Mouse (Mus musculus) G1E (cell line): Measurements from ENCODE around the gene Onecut1. TPM values are rescaled to one million over a fixed set of nuclear protein-coding genes. Genes with fewer than 3 reads are reported as not detected.

Experiments used
- ATAC-seq: 2 replicates; pipeline ENCODE4 v1.8.0; 2016; ENCODE audit warnings: mild to moderate bottlenecking; ENCODE audit not compliant: insufficient number of reproducible peaks, poor library complexity, low FRiP score, severe bottlenecking; ENCODE audit errors: extremely low read depth
- DNase-seq: peaks from one replicate; pipeline ENCODE4 v3.0.0; 2012; ENCODE audit warnings: low spot score
- H3K27me3 ChIP-seq: 2 replicates; pipeline ENCODE4 v1.6.1; 2012; ENCODE audit warnings: mild to moderate bottlenecking, low read length, inconsistent platforms; ENCODE audit not compliant: insufficient read depth
- H3K36me3 ChIP-seq: replicated peaks from 2 replicates; pipeline ENCODE3; 2012; ENCODE audit warnings: mild to moderate bottlenecking, inconsistent platforms
- H3K4me1 ChIP-seq: 2 replicates; pipeline ENCODE4 v1.6.1; 2012; ENCODE audit warnings: low read depth, low read length, inconsistent platforms, mixed read lengths; ENCODE audit not compliant: insufficient read depth
- H3K4me3 ChIP-seq: 2 replicates; pipeline ENCODE4 v1.5.1; 2012; ENCODE audit warnings: low read depth, mild to moderate bottlenecking, inconsistent platforms, low read length, moderate library complexity, mixed read lengths
- H3K9me3 ChIP-seq: replicated peaks from 2 replicates; pipeline ENCODE4 v1.6.1; 2012; ENCODE audit warnings: inconsistent platforms
- CTCF ChIP-seq: IDR thresholded peaks from 2 replicates; pipeline ENCODE4 v1.5.1; 2012; ENCODE audit warnings: low read depth, low read length, inconsistent platforms, mixed read lengths
- GATA1 ChIP-seq: IDR thresholded peaks from 2 replicates; pipeline ENCODE4 v1.6.1; 2012; ENCODE audit warnings: borderline replicate concordance, low read length, inconsistent platforms, mixed read lengths
- GATA2 ChIP-seq: IDR thresholded peaks from 2 replicates; pipeline ENCODE4 v1.6.1; 2012; ENCODE audit warnings: low read depth, low read length, inconsistent platforms, borderline replicate concordance
- POLR2AphosphoS5 ChIP-seq: IDR thresholded peaks from 2 replicates; pipeline ENCODE4 v1.6.1; 2012; ENCODE audit warnings: low read depth, low read length, inconsistent platforms; ENCODE audit not compliant: insufficient replicate concordance
- TAL1 ChIP-seq: conservative IDR thresholded peaks from 2 replicates; pipeline ENCODE4 v1.6.1; 2012; ENCODE audit warnings: low read depth, low read length, inconsistent platforms, mixed read lengths
- polyA plus RNA-seq: library from polyadenylated mRNA; stranded (reverse); fragments of >175 nt; gene quantifications from 2 replicates; pipeline ENCODE4 v1.2.3, GENCODE M21; 2012
- total RNA-seq, 2 experiments: library from RNA; stranded (forward) in 1 of 2; stranded (reverse) in 1 of 2; fragments of 200-1000 nt in 1 of 2; fragments of >200 nt in 1 of 2; fragmentation: Nextera tagmentation in 1 of 2; gene quantifications; 2 replicates each; pipeline ENCODE4 v1.2.3; 2014 to 2017

Gene Onecut1
- total and polyA plus RNA-seq, 3 experiments: 0.05 to 1.4 TPM; not detected in 1

- ATAC-seq (no peak), DNase-seq (no peak)
- TF ChIP-seq CTCF (no peak), GATA1 (no peak), POLR2AphosphoS5 (no peak), GATA2 (no peak), TAL1 (no peak)
- Histone ChIP-seq H3K36me3 (no peaks in the 10 kb centered on the region), H3K9me3 (0 out of 2 replicates have a peak, but pooled peaks cover 4% of the 10 kb centered on the region), H3K4me3 (no peak overlapping the region), H3K27me3 (no peaks in the 10 kb centered on the region; the same call in 1 of the 2 replicates), H3K4me1 (no peaks in the 10 kb centered on the region)
Observed at GRCm38 (mm10) chr9:74935289-74935688, 73.6 kb downstream of the Onecut1 start.

GRCm38 (mm10) chr9:74937761-74938160 is 76.0 kb downstream of the Onecut1 start:
- Histone ChIP-seq H3K4me3 (no peak overlapping the region), H3K36me3 (no peaks in the 10 kb centered on the region), H3K9me3 (0 out of 2 replicates have a peak, but pooled peaks cover 2% of the 10 kb centered on the region), H3K27me3 (no peaks in the 10 kb centered on the region; the same call in 1 of the 2 replicates), H3K4me1 (no peaks in the 10 kb centered on the region)
- ATAC-seq (no peak), DNase-seq (no peak)
- no peak for TF ChIP-seq TAL1
- TF ChIP-seq POLR2AphosphoS5: no peak
- no peak for TF ChIP-seq GATA2
- TF ChIP-seq GATA1: no peak
- TF ChIP-seq CTCF: no peak

DNA sequence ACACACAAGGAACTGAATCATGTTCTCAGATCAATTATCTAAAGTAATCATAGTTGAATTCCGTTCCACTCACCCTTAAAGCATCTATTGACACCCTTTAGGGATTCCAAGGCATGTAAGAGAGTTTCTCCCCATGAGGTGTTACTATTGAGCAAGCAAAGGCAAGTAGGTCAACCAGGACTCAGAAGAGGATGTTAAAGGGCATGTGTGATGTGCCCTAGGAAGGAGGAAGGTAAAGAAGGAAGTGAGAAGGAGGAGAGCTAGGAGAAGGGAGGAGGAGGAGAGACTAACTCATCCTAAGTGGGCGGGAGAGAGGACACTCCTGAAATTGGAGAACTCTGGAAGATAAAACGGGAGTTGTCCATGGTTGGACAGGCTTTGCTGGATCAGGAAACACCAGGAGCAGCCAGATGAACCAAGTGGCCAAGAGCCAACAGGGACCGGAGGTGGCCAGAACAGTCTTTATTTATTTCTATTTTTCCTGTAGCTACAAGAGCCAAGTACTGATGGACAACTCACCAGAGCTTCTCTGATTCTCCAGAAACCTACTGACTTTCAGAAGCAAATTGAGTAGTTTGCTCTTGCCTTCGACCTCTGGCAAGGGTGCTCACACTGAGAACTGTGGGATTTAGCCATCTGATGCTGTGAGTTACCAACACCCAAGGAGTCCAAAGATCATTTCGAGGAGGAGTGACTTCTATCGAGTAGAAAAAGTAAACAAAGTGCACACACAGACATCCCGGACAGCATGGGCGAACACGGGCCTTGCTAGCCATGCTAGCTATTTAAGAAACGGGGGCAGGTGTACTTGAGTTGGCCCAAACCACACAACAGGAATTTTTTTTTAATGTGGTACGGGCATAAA is 77.2 kb downstream of the Onecut1 start:
- DNase-seq (no peak), ATAC-seq (no peak)
- TF ChIP-seq POLR2AphosphoS5 (no peak), GATA2 (no peak), TAL1 (no peak), CTCF (no peak), GATA1 (no peak)
- no peaks in the 10 kb centered on the region for H3K9me3 ChIP-seq
- no peaks in the 10 kb centered on the region for H3K36me3 ChIP-seq
- H3K4me1 ChIP-seq: no peaks in the 10 kb centered on the region
- H3K27me3 ChIP-seq: no peaks in the 10 kb centered on the region
- no peak overlapping the region for H3K4me3 ChIP-seq

Other genes with a start within 250 kb of the Onecut1 start
- 0.90 and 3.9 TPM in 2 replicates for gene Fam214a, start 91.0 kb downstream of the Onecut1 start, total RNA-seq (2014; fragmentation: Nextera tagmentation)
- gene Fam214a, start 91.0 kb downstream of the Onecut1 start, total RNA-seq (2017): 1.9 and 2.8 TPM in 2 replicates
- gene Fam214a, start 91.0 kb downstream of the Onecut1 start, polyA plus RNA-seq: 0.65 and 1.2 TPM in 2 replicates
- 76.8 and 89.7 TPM in 2 replicates for gene Arpp19, start 175.7 kb downstream of the Onecut1 start, total RNA-seq (2014; fragmentation: Nextera tagmentation)
- 205 and 219 TPM in 2 replicates for gene Arpp19, start 175.7 kb downstream of the Onecut1 start, total RNA-seq (2017)
- gene Arpp19, start 175.7 kb downstream of the Onecut1 start, polyA plus RNA-seq: 64.4 and 71.2 TPM in 2 replicates
- 39.2 and 43.1 TPM in 2 replicates for gene Myo5a, start 209.1 kb downstream of the Onecut1 start, total RNA-seq (2014; fragmentation: Nextera tagmentation)
- gene Myo5a, start 209.1 kb downstream of the Onecut1 start, total RNA-seq (2017): 42.1 and 50.8 TPM in 2 replicates
- gene Myo5a, start 209.1 kb downstream of the Onecut1 start, polyA plus RNA-seq: 5.7 and 14.0 TPM in 2 replicates